Mouse (Mus musculus): Measurements from ENCODE around the gene Tbc1d13.
"Not testable (repeated sequence)": the region's sequence is repeated elsewhere in the genome, so short reads cannot be mapped to it uniquely, and the experiment has no call there.

Gene Tbc1d13

GRCm38 (mm10) chr2:30128789-30129188 is 4.8 kb upstream of the Tbc1d13 start:
- no peak for DNase-seq (ENCODE audit: low read depth, low spot score)

DNA sequence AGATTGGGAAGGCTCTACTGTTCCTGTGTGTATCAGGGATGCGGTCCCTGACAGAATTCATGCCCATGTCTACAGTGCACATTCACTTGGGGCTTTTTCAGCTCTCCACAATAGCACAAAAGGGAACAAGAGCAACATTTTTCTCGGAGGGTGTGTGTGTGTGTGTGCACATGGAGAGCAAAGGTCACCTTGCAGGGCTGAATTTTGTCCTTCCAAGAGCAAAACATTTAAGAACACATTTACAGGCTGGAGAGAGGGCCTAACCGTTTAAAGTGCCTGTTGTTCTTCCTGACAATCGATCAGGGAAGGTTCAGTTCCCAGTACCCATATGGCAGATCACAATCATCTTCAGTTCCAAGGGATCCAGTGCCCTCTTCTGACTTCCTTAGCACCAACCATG is 3.4 kb upstream of the Tbc1d13 start:
- no peak for DNase-seq (ENCODE audit: low read depth, low spot score)

- not testable (repeated sequence) for DNase-seq (ENCODE audit: low read depth, low spot score)
Observed at GRCm38 (mm10) chr2:30131240-30131639, 2.3 kb upstream of the Tbc1d13 start.

- DNase-seq (ENCODE audit: low read depth, low spot score), result no peak
Observed at GRCm38 (mm10) chr2:30132801-30133612, 539 bp upstream of the Tbc1d13 start.

DNA sequence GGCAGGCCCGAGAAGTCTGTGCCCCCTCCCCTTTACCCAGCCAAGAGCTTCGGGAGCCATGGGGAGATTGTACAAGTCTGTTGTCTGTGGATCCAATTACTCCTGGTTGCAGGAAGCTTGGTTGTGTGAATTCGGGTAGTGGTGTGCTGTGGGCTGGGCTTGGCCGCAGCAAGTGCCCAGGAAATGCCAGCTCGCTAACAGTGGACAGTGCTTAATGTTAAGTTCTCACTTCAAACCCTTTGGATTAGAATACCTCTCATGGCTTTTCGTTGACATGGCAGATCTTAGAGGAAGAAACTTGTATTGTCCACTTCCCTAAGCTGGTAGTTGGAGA is 799 bp downstream of the Tbc1d13 start:
- no peak for DNase-seq (ENCODE audit: low read depth, low spot score)

GRCm38 (mm10) chr2:30134928-30135620 is 1.5 kb downstream of the Tbc1d13 start:
- DNase-seq (ENCODE audit: low read depth, low spot score), result no peak

DNA sequence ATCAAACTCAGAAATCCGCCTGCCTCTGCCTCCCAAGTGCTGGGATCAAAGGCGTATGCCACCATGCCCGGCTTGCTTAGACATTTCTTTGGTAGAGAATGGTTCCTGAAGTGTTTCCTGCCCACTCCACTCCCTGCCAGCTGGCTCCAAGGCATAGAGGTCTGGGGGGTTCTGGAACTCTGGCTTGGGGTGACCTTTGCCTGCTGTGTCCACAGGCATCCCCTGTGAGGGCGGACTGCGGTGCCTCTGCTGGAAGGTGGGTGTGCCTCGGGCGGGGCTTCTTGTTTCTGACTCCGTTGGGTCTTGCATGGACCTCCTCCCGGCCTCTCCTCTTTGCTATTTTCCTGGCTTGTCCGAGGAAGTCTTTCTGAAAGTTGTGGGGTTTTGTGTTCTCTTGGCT is 2.9 kb downstream of the Tbc1d13 start:
- no peak for DNase-seq (ENCODE audit: low read depth, low spot score)

- DNase-seq (ENCODE audit: low read depth, low spot score), result not testable (repeated sequence)
Observed at GRCm38 (mm10) chr2:30140021-30140420, 6.5 kb downstream of the Tbc1d13 start.

- DNase-seq (ENCODE audit: low read depth, low spot score), result no peak
Observed at GRCm38 (mm10) chr2:30144436-30144835, 10.9 kb downstream of the Tbc1d13 start.

GRCm38 (mm10) chr2:30147466-30147865 is 13.9 kb downstream of the Tbc1d13 start:
- no peak for DNase-seq (ENCODE audit: low read depth, low spot score)

DNA sequence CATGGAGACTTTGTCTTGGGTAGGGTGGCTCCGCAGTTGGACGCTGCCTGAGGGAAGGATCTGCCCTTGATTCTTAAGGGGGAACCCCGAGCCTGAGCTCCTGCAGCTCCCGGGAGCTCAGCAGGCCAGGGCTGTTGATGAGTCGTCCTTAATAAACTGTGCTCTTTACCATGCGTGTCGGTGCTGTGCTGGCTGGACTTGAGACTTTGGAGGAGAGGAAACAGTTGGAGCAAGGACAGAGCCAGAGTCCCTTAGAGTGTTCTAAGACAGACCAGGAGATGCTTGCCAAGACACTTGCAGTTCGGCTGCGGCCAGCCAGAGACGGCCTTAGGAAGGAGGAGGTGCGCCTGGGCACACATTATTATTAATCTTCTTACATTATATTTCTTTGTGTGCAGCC is 18.3 kb downstream of the Tbc1d13 start:
- no peak for DNase-seq (ENCODE audit: low read depth, low spot score)

DNA sequence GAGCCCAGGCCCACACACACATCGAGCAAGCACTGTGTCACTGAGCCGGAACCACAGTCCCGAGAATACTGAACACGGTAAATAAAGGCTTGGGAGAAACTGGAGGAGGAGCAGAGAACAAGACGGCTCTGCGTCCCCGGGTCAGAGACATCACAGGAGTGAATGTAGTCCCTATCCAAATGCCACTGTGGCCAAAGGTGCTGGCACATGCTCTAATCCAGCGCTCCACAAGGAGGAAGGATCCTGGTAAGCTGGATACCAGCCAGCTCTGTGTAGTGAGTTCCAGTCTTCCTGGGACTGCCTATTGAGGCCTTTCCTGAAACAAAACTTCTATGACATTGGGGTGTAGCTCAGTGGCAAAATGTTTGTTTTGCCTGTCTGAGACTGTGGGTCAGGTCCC is 19.1 kb downstream of the Tbc1d13 start:
- DNase-seq (ENCODE audit: low read depth, low spot score), result no peak

DNA sequence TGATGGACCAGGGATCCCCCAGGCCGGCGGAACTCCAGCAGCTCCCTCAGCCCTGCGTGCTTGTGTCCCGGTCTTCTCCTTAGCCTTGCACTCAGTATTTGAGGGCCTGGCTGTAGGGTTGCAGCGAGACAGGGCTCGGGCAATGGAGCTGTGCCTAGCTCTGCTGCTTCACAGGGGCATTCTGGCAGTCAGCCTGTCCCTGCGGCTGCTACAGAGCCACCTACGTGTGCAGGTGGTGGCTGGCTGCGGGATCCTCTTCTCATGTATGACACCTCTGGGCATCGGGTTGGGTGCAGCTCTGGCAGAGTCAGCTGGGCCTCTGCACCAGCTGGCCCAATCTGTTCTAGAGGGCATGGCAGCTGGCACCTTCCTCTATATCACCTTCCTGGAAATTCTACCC is 26.3 kb downstream of the Tbc1d13 start:
- DNase-seq (ENCODE audit: low read depth, low spot score), result not testable (repeated sequence)

DNA sequence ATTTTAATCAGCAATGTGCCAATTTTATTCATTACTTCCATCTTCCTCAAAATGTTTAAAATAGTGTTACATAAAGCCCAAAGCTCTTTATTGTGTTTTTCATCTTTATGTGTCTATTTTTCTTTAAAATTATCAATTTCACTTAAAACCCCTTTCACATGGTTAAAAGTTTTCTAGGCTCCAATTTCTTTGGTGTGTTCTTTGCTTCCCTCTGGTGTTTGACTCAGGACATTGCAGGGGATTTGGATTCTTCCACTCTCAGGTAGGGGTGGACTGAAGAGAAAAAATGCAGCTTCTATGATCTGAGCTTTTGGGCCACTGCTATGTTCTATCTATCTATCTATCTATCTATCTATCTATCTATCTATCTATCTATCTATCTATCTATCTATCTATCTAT is 28.3 kb downstream of the Tbc1d13 start:
- DNase-seq (ENCODE audit: low read depth, low spot score), result no peak

DNA sequence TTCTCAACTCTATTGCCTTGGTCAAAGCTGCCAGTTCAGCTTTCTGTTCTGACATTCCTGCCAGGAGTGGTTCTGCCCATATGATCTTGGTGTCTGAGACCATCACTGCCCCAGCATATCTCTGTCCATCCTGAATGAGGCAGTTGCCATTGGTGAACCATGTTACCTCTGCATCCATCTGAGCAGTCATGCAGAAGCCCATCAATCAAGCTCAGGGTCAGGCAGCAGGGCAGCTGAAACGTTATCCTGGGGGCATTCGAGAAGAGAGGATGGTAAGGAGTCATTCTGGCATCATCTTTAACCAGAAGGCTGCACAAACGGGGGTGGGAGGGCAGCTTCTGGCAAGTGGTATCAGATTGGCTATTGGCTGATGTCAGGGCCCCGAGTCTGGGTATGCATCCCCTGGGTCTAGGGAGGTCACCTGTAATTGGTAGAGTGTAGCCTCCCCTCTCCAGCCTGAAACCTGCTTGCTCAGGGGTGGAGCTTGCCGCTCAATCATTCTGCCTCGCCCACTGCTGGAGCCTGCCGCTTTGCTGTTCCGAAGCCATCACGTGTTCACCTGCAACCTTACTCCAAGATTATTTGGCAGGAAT is 30.9 kb downstream of the Tbc1d13 start:
- DNase-seq (ENCODE audit: low read depth, low spot score), result no peak

- no peak for DNase-seq (ENCODE audit: low read depth, low spot score)
Observed at GRCm38 (mm10) chr2:30166677-30167076, 33.1 kb downstream of the Tbc1d13 start.

- DNase-seq (ENCODE audit: low read depth, low spot score), result peak; percentile 87
Observed at GRCm38 (mm10) chr2:30171371-30171996, 37.9 kb downstream of the Tbc1d13 start, which contains the start of gene Endog. Gene Endog, plus strand, starts transcription at chr2:30171493.

DNA sequence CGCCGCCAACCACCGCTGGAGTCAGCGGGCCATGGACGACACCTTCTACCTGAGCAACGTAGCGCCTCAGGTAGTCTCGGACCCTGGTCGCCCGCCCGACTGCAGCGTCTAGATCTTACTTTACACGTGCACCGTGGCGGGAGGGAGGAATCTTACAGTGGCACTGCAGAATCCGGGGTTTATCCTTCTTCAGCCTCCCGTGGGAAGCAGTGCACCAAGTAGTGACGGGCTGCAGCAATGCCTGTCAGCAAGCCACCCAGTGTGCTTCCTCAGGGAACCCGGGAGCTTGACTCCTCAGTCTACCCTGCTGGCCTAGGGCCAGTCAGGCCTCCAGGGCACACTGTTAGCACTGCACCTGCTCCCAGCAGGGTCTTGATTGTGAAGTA is 38.4 kb downstream of the Tbc1d13 start:
- no peak for DNase-seq (ENCODE audit: low read depth, low spot score)

GRCm38 (mm10) chr2:30173541-30174240 is 40.1 kb downstream of the Tbc1d13 start:
- no peak for DNase-seq (ENCODE audit: low read depth, low spot score)

- DNase-seq (ENCODE audit: low read depth, low spot score), result no peak
Observed at GRCm38 (mm10) chr2:30175897-30176296, 42.4 kb downstream of the Tbc1d13 start.

- DNase-seq (ENCODE audit: low read depth, low spot score), result no peak
Observed at GRCm38 (mm10) chr2:30176561-30176960, 43.0 kb downstream of the Tbc1d13 start.

Measured in telencephalon, adult 2 months (tissue).